Mouse (Mus musculus) lung, embryonic 16.5 days (tissue): ENCODE measurements around the gene Mas1. TPM values are rescaled to one million over a fixed set of nuclear protein-coding genes. Genes with fewer than 3 reads are reported as not detected.

Experiments used
- microRNA-seq: library from miRNA; unstranded; fragments of <30 nt; microRNA quantifications from one replicate; pipeline ENCODE4, GENCODE M21; 2016
- polyA plus RNA-seq: library from polyadenylated mRNA; unstranded; fragments of >200 nt; fragmentation: Nextera tagmentation; extraction: Ambion mirVana; gene quantifications from 2 replicates; pipeline ENCODE4 v1.2.1, GENCODE M21; 2015

Gene Mas1
- polyA plus RNA-seq, 1 experiment from 2014 or later = 0.40 TPM

Small RNAs within 50 kb of the gene (microRNA-seq; reads per million reads assigned to microRNA genes)
- gene Gm24085 = not detected

Other genes starting within 250 kb of the Mas1 start
- gene Slc22a1, start 192.3 kb downstream of the Mas1 start, polyA plus RNA-seq = 9.1 and 12.7 TPM in 2 replicates
- gene Igf2r, start 98.5 kb downstream of the Mas1 start, polyA plus RNA-seq = 59.0 and 64.4 TPM in 2 replicates
- not detected in 2 replicates for gene Mrgprh, start 7.9 kb upstream of the Mas1 start, polyA plus RNA-seq
- gene Pnldc1, start 42.1 kb upstream of the Mas1 start, polyA plus RNA-seq = 0.69 and 1.2 TPM in 2 replicates
- 344 and 362 TPM in 2 replicates for gene Tcp1, start 47.6 kb upstream of the Mas1 start, polyA plus RNA-seq
- 135 and 139 TPM in 2 replicates for gene Mrpl18, start 48.2 kb upstream of the Mas1 start, polyA plus RNA-seq
- gene Acat3, start 72.5 kb upstream of the Mas1 start, polyA plus RNA-seq = 0.87 and 0.92 TPM in 2 replicates
- 83.8 and 91.4 TPM in 2 replicates for gene Acat2, start 92.6 kb upstream of the Mas1 start, polyA plus RNA-seq
- 126 and 128 TPM in 2 replicates for gene Wtap, start 126.0 kb upstream of the Mas1 start, polyA plus RNA-seq
- gene Sod2, start 138.7 kb upstream of the Mas1 start, polyA plus RNA-seq = 102 and 116 TPM in 2 replicates
- gene Gpr31b, start 184.2 kb upstream of the Mas1 start, polyA plus RNA-seq = not detected in 2 replicates
- gene Tcp10b, start 193.0 kb upstream of the Mas1 start, polyA plus RNA-seq = 0.11 TPM in 1 of 2 replicates, not detected in the other